Mouse (Mus musculus) kidney, adult 2 months (tissue): ENCODE data around the gene Cacna1d.

Source experiments
- CTCF ChIP-seq: fragments of 200-500 bp; conservative IDR thresholded peaks from 2 replicates; pipeline ENCODE4 v1.5.1; 2011; ENCODE audit warnings: low read depth, mild to moderate bottlenecking, control low read depth, low read length, moderate library complexity, mixed read lengths; ENCODE audit not compliant: insufficient read depth, insufficient read length
- POLR2A ChIP-seq: fragments of 200-500 bp; IDR thresholded peaks from one replicate; pipeline ENCODE4 v1.6.1; 2011; ENCODE audit warnings: low read depth, low read length, control low read depth

DNA sequence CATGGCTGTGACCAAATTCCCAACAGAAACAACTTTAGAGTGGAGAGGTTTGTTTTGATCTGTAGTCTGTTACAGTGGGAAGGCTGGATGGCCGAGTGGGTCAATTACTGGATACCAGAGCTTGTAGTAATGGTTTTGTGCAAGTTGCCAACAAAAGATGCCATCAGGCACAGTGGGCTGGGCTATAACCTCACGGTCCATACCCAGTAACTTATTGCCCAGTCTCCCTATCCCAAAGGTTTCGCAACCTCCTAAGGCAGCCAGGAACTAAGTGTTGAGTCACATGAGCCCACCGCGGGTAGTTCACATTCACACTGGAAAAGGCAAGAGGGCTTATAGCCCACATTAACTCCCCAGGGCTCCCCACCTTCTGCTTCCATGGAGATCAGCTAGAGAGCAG lies 474.6 kb downstream of the Cacna1d start:
- no peak for TF ChIP-seq POLR2A
- TF ChIP-seq CTCF, result no peak
